Mouse (Mus musculus): ENCODE data around the gene Kcnh1. TPM values are rescaled to one million over a fixed set of nuclear protein-coding genes. Genes with fewer than 3 reads are reported as not detected.

Kcnh1 gene
- total and polyA plus RNA-seq, 2 experiments from 2014 or later: 2.9 to 5.9 TPM

GRCm38 (mm10) chr1:192402911-192403704, 212.5 kb downstream of the Kcnh1 start:
- Histone ChIP-seq H3K9me3 (ENCODE audit: low read length) (no peaks in the 10 kb centered on the region), H3K4me3 (ENCODE audit: low read depth, low read length) (no peak overlapping the region), H3K27me3 (ENCODE audit: insufficient read depth, low read length) (no peaks in the 10 kb centered on the region), H3K36me3 (ENCODE audit: insufficient read depth, low read length) (no peaks in the 10 kb centered on the region), H3K4me2 (ENCODE audit: low read depth, low read length, poor library complexity, severe bottlenecking) (no peak overlapping the region), H3K9ac (replicated peaks; ENCODE audit: low read length, poor library complexity, severe bottlenecking) (no peak overlapping the region), H3K4me1 (ENCODE audit: insufficient read depth, low read length) (no peaks in the 10 kb centered on the region), H3K27ac (ENCODE audit: low read depth, low read length) (no peak overlapping the region)
- ATAC-seq (ENCODE audit: low FRiP score): no peak
- TF ChIP-seq CTCF (IDR thresholded peaks at IDR 0.05): no peak
- 89% methylated on average over 8 of the region's 8 CpGs for WGBS
- no peak for DNase-seq (ENCODE audit: low spot score)

- H3K4me1 ChIP-seq (ENCODE audit: insufficient read depth, low read length): no peaks in the 10 kb centered on the region
- no peak overlapping the region for H3K9ac ChIP-seq (replicated peaks; ENCODE audit: low read length, poor library complexity, severe bottlenecking)
- no peaks in the 10 kb centered on the region for H3K36me3 ChIP-seq (ENCODE audit: insufficient read depth, low read length)
- no peaks in the 10 kb centered on the region for H3K27me3 ChIP-seq (ENCODE audit: insufficient read depth, low read length)
- no peak overlapping the region for H3K4me2 ChIP-seq (ENCODE audit: low read depth, low read length, poor library complexity, severe bottlenecking)
- H3K4me3 ChIP-seq (ENCODE audit: low read depth, low read length): no peak overlapping the region
- WGBS: 78% methylated on average over 4 of the region's 4 CpGs
- DNase-seq (ENCODE audit: low spot score): no peak
- no peak for ATAC-seq (ENCODE audit: low FRiP score)
- no peaks in the 10 kb centered on the region for H3K9me3 ChIP-seq (ENCODE audit: low read length)
- TF ChIP-seq CTCF (IDR thresholded peaks at IDR 0.05): no peak
- no peak overlapping the region for H3K27ac ChIP-seq (ENCODE audit: low read depth, low read length)
Measured at GRCm38 (mm10) chr1:192405136-192405535, 214.6 kb downstream of the Kcnh1 start.

- ATAC-seq (ENCODE audit: low FRiP score) (no peak), DNase-seq (ENCODE audit: low spot score) (no peak)
- no peak overlapping the region for H3K27ac ChIP-seq (ENCODE audit: low read depth, low read length)
- WGBS: 91% methylated on average over 5 of the region's 5 CpGs
- H3K9ac ChIP-seq (replicated peaks; ENCODE audit: low read length, poor library complexity, severe bottlenecking): no peak overlapping the region
- H3K36me3 ChIP-seq (ENCODE audit: insufficient read depth, low read length): no peaks in the 10 kb centered on the region
- H3K4me1 ChIP-seq (ENCODE audit: insufficient read depth, low read length): no peaks in the 10 kb centered on the region
- no peak overlapping the region for H3K4me2 ChIP-seq (ENCODE audit: low read depth, low read length, poor library complexity, severe bottlenecking)
- TF ChIP-seq CTCF (IDR thresholded peaks at IDR 0.05): no peak
- H3K9me3 ChIP-seq (ENCODE audit: low read length): no peaks in the 10 kb centered on the region
- no peaks in the 10 kb centered on the region for H3K27me3 ChIP-seq (ENCODE audit: insufficient read depth, low read length)
- no peak overlapping the region for H3K4me3 ChIP-seq (ENCODE audit: low read depth, low read length)
Measured at GRCm38 (mm10) chr1:192406589-192406988, 216.0 kb downstream of the Kcnh1 start.

- DNase-seq (ENCODE audit: low spot score) (no peak), ATAC-seq (ENCODE audit: low FRiP score) (no peak)
- no peak overlapping the region for H3K9ac ChIP-seq (replicated peaks; ENCODE audit: low read length, poor library complexity, severe bottlenecking)
- no peak overlapping the region for H3K4me2 ChIP-seq (ENCODE audit: low read depth, low read length, poor library complexity, severe bottlenecking)
- no peak for TF ChIP-seq CTCF (IDR thresholded peaks at IDR 0.05)
- no peaks in the 10 kb centered on the region for H3K27me3 ChIP-seq (ENCODE audit: insufficient read depth, low read length)
- no peak overlapping the region for H3K27ac ChIP-seq (ENCODE audit: low read depth, low read length)
- H3K4me3 ChIP-seq (ENCODE audit: low read depth, low read length): no peak overlapping the region
- no peaks in the 10 kb centered on the region for H3K4me1 ChIP-seq (ENCODE audit: insufficient read depth, low read length)
- H3K9me3 ChIP-seq (ENCODE audit: low read length): no peaks in the 10 kb centered on the region
- WGBS: 40% methylated on average over 3 of the region's 3 CpGs
- no peaks in the 10 kb centered on the region for H3K36me3 ChIP-seq (ENCODE audit: insufficient read depth, low read length)
Measured at GRCm38 (mm10) chr1:192415813-192416212, 225.2 kb downstream of the Kcnh1 start.

- no peak for ATAC-seq (ENCODE audit: low FRiP score)
- Histone ChIP-seq H3K27me3 (ENCODE audit: insufficient read depth, low read length) (no peaks in the 10 kb centered on the region), H3K9ac (replicated peaks; ENCODE audit: low read length, poor library complexity, severe bottlenecking) (no peak overlapping the region), H3K36me3 (ENCODE audit: insufficient read depth, low read length) (no peaks in the 10 kb centered on the region), H3K27ac (ENCODE audit: low read depth, low read length) (no peak overlapping the region), H3K4me1 (ENCODE audit: insufficient read depth, low read length) (no peaks in the 10 kb centered on the region), H3K4me3 (ENCODE audit: low read depth, low read length) (no peak overlapping the region), H3K4me2 (ENCODE audit: low read depth, low read length, poor library complexity, severe bottlenecking) (no peak overlapping the region), H3K9me3 (ENCODE audit: low read length) (no peaks in the 10 kb centered on the region)
- TF ChIP-seq CTCF (IDR thresholded peaks at IDR 0.05): no peak
- DNase-seq (ENCODE audit: low spot score): no peak
- WGBS: 68% methylated on average over 8 of the region's 9 CpGs
Measured at GRCm38 (mm10) chr1:192416241-192416821, 225.8 kb downstream of the Kcnh1 start.

- ATAC-seq (ENCODE audit: low FRiP score): no peak
- Histone ChIP-seq H3K9me3 (ENCODE audit: low read length) (no peaks in the 10 kb centered on the region), H3K36me3 (ENCODE audit: insufficient read depth, low read length) (no peaks in the 10 kb centered on the region), H3K27me3 (ENCODE audit: insufficient read depth, low read length) (no peaks in the 10 kb centered on the region), H3K4me3 (ENCODE audit: low read depth, low read length) (no peak overlapping the region), H3K9ac (replicated peaks; ENCODE audit: low read length, poor library complexity, severe bottlenecking) (no peak overlapping the region), H3K27ac (ENCODE audit: low read depth, low read length) (no peak overlapping the region), H3K4me2 (ENCODE audit: low read depth, low read length, poor library complexity, severe bottlenecking) (no peak overlapping the region), H3K4me1 (ENCODE audit: insufficient read depth, low read length) (no peaks in the 10 kb centered on the region)
- no peak for TF ChIP-seq CTCF (IDR thresholded peaks at IDR 0.05)
- DNase-seq (ENCODE audit: low spot score): no peak
- 92% methylated on average over 5 of the region's 5 CpGs for WGBS
Measured at GRCm38 (mm10) chr1:192419176-192419575, 228.6 kb downstream of the Kcnh1 start.
